Mouse (Mus musculus) erythroblast, embryonic 14.5 days (primary cell): Measurements from ENCODE around the gene Thy1. TPM values are rescaled to one million over a fixed set of nuclear protein-coding genes. Genes with fewer than 3 reads are reported as not detected.

Experiments
- H3K27me3 ChIP-seq: 2 replicates; pipeline ENCODE4 v1.6.1; 2012; ENCODE audit warnings: inconsistent platforms; ENCODE audit not compliant: control insufficient read depth
- H3K36me3 ChIP-seq: 2 replicates; pipeline ENCODE4 v1.6.1; 2012; ENCODE audit warnings: mild to moderate bottlenecking, inconsistent platforms; ENCODE audit not compliant: control insufficient read depth
- H3K4me1 ChIP-seq: 2 replicates; pipeline ENCODE4 v1.6.1; 2012; ENCODE audit warnings: inconsistent platforms; ENCODE audit not compliant: control insufficient read depth
- H3K4me3 ChIP-seq: replicated peaks from 2 replicates; pipeline ENCODE3; 2012; ENCODE audit warnings: moderate library complexity, mild to moderate bottlenecking, inconsistent platforms
- H3K9me3 ChIP-seq: 2 replicates; pipeline ENCODE4 v1.6.1; 2012; ENCODE audit warnings: low read length, inconsistent platforms, mixed read lengths; ENCODE audit not compliant: control insufficient read depth
- GATA1 ChIP-seq: IDR thresholded peaks from 2 replicates; pipeline ENCODE4 v1.6.1; 2012; ENCODE audit warnings: low read length, inconsistent platforms, mixed read lengths
- TAL1 ChIP-seq: IDR thresholded peaks from 3 replicates; pipeline ENCODE4 v1.6.1; 2012; ENCODE audit warnings: low read length, inconsistent platforms, mixed read lengths
- polyA plus RNA-seq: library from polyadenylated mRNA; stranded (reverse); fragments of >175 nt; gene quantifications from 2 replicates; pipeline ENCODE4 v1.2.3, GENCODE M21; 2012

Gene Thy1
- polyA plus RNA-seq, 1 experiment: not detected

GRCm38 (mm10) chr9:44070113-44070843, 27.1 kb downstream of the Thy1 start:
- Histone ChIP-seq H3K4me3 (no peak overlapping the region), H3K27me3 (peaks cover 20% of the 10 kb centered on the region), H3K4me1 (peaks cover 11% of the 10 kb centered on the region), H3K36me3 (no peaks in the 10 kb centered on the region), H3K9me3 (no peaks in the 10 kb centered on the region)
- TF ChIP-seq GATA1: no peak
- no peak for TF ChIP-seq TAL1

DNA sequence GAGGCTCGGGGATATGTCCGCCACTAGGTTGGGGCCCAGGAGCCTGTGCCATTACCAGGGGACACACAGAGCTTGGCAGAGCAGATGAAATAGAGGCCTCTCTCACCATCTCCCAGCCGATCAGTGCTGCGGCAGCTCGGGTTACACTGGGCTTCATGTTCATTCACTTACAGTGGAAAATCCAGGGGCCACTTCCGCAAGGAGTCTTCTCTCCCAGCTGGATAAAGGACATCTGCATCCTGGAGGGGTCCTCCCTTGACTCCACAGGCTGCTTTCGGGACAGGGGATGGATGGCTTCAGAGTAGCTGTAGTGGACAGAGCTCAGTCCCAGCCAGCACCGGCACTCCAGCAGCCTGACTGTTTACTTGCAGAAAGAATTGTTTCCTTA, 27.7 kb downstream of the Thy1 start:
- Histone ChIP-seq H3K27me3 (peaks cover 20% of the 10 kb centered on the region), H3K36me3 (no peaks in the 10 kb centered on the region), H3K4me3 (no peak overlapping the region), H3K4me1 (peaks cover 11% of the 10 kb centered on the region), H3K9me3 (no peaks in the 10 kb centered on the region)
- TF ChIP-seq GATA1 (no peak), TAL1 (no peak)

DNA sequence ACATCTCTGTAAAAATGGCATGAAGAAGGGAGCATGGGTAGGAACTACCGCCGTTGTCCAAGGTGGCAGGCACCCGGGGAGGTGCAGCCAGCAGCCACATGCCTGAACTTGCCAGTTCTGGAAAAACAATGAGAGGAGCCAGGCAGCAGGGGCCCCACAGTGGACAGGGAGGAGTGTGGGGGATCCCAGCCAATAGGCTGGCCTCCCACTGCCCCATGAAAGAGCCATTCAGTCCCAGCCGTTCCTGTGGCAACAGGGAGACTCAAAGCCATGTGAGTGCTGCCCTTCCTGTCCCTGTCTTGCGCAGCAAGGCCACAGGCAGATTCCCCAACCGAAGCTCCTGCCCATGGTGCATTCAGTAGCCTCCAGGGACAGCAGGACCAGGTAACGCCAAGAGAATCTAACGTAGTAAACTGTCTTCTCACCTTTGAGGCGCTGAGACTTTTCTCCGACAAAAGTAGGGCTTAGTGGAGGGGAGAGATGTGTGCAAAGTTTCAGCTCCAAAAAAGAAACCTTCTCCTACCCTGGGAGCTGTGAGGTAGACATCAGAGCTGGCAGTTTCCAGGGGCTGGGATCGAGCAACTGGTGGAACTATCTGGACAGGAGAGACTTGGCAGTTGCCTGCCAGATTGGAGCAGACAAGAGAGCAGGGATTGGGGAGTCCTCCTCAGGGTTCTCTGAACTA, 28.9 kb downstream of the Thy1 start:
- TF ChIP-seq TAL1: no peak
- no peak for TF ChIP-seq GATA1
- H3K27me3 ChIP-seq: peaks cover 20% of the 10 kb centered on the region
- no peak overlapping the region for H3K4me3 ChIP-seq
- peaks cover 6% of the 10 kb centered on the region for H3K4me1 ChIP-seq
- H3K9me3 ChIP-seq: no peaks in the 10 kb centered on the region
- no peaks in the 10 kb centered on the region for H3K36me3 ChIP-seq

DNA sequence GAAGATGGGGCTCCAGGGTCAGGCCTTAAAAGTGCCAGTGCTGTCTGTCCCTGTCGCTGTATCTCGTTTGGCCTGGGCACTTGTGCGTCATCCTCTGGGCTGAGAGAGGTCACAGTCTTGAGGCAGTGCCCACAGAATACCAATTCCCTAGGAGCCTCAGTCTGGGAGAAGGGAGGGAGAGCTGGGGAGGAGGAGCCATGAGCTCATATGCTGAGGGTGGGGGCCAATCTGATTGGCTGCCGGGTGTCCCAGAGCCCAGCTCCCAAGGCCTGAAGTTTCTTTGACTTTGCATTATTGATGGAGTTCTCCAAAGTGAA, 29.4 kb downstream of the Thy1 start:
- H3K27me3 ChIP-seq: peaks cover 20% of the 10 kb centered on the region
- H3K4me3 ChIP-seq: no peak overlapping the region
- no peaks in the 10 kb centered on the region for H3K36me3 ChIP-seq
- no peaks in the 10 kb centered on the region for H3K9me3 ChIP-seq
- TF ChIP-seq GATA1: no peak
- no peak for TF ChIP-seq TAL1
- H3K4me1 ChIP-seq: peaks cover under 1% of the 10 kb centered on the region

DNA sequence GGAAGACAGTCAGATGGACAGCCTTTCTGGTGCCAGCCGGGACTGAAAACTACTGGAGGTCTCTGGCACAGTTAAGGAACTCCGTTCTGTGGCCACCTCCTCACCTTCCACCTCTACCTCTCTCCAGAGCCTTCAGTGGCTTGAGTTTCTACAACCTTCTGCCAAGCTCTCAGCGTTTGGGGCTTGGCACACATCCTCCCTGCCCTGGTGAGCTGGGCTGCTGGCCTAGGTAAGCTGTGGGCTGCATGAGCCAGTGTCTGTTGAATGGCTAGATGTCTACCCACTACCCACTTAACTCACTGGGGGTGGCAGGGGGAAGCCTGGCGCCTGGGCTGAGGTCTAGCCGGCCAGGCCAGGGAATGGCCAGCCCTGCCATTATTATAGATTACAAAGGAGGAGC, 29.9 kb downstream of the Thy1 start:
- peaks cover 20% of the 10 kb centered on the region for H3K27me3 ChIP-seq
- H3K4me3 ChIP-seq: no peak overlapping the region
- H3K36me3 ChIP-seq: no peaks in the 10 kb centered on the region
- no peak for TF ChIP-seq GATA1
- no peaks in the 10 kb centered on the region for H3K9me3 ChIP-seq
- no peaks in the 10 kb centered on the region for H3K4me1 ChIP-seq

- no peaks in the 10 kb centered on the region for H3K36me3 ChIP-seq
- no peaks in the 10 kb centered on the region; the same call in 1 of the 2 replicates for H3K4me1 ChIP-seq
- H3K4me3 ChIP-seq: no peak overlapping the region
- no peaks in the 10 kb centered on the region for H3K9me3 ChIP-seq
- TF ChIP-seq GATA1 (no peak), TAL1 (no peak)
- H3K27me3 ChIP-seq: peaks cover 20% of the 10 kb centered on the region
Observed at GRCm38 (mm10) chr9:44074395-44075275, 31.5 kb downstream of the Thy1 start.

DNA sequence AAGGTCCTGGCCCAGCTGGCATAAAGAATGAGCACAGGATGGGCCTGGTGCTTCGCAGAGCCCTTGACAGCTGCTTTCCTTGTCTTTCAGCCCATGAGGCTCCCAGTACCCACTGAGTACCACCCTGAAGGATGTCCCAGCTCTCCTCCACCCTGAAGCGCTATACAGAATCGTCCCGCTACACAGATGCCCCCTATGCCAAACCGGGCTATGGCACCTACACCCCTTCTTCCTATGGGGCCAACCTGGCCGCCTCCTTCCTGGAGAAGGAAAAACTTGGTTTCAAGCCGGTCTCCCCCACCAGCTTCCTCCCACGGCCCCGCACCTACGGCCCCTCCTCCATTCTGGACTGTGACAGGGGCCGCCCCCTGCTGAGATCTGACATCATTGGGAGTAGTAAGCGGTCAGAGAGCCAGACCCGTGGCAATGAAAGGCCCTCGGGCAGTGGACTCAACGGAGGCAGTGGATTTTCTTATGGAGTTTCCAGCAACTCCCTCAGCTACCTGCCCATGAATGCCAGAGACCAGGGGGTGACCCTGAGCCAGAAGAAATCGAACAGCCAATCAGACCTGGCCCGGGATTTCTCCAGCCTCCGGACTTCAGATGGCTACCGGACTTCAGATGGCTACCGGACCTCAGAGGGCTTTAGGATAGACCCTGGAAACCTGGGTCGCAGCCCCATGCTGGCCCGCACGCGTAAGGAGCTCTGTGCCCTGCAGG, 32.3 kb downstream of the Thy1 start:
- H3K9me3 ChIP-seq: no peaks in the 10 kb centered on the region
- no peak overlapping the region for H3K4me3 ChIP-seq
- TF ChIP-seq TAL1: no peak
- TF ChIP-seq GATA1: no peak
- H3K27me3 ChIP-seq: peaks cover 18% of the 10 kb centered on the region
- H3K4me1 ChIP-seq: no peaks in the 10 kb centered on the region; the same call in 1 of the 2 replicates
- no peaks in the 10 kb centered on the region for H3K36me3 ChIP-seq

GRCm38 (mm10) chr9:44075996-44076763, 33.0 kb downstream of the Thy1 start:
- H3K4me3 ChIP-seq: no peak overlapping the region
- H3K9me3 ChIP-seq: no peaks in the 10 kb centered on the region
- TF ChIP-seq TAL1: no peak
- no peak for TF ChIP-seq GATA1
- H3K4me1 ChIP-seq: no peaks in the 10 kb centered on the region; the same call in 1 of the 2 replicates
- H3K36me3 ChIP-seq: no peaks in the 10 kb centered on the region
- H3K27me3 ChIP-seq: peaks cover 16% of the 10 kb centered on the region
